9 mouse cellular contexts compared by ENCODE assay signal in genomic region chr3:85174542-85175469, GRCm38 (mm10).
DNase-seq lines count a peak whose midpoint lies in the region; ATAC-seq and TF ChIP-seq lines count a peak whose summit lies in the region.
"Had no signal": no experiment of that assay in that cellular context is flagged by ENCODE, and none has a peak within 500 bp of the region (broad histone marks: within the 10 kb centered on the region; RNA-seq: fewer than 3 reads in every experiment).

No protein-coding gene starts in this region.

- H3K4me3 ChIP-seq in heart, embryonic 14.5 days (ENCODE audit: control insufficient read depth in 1 of 2, insufficient read depth in 1 of 2, low read depth in 1 of 2, low read length in 2 of 2), result no peak overlapping the region
- H3K4me3 ChIP-seq in heart, adult 2 months, result no peak overlapping the region
- no peak overlapping the region for H3K4me3 ChIP-seq in limb, embryonic 12.5 days (replicated peaks)
- H3K4me3 ChIP-seq in forebrain, embryonic 15.5 days, result no peak overlapping the region

- intact Hi-C loops in heart, adult 2 months (cut with DNase I), result no loop called here

- TF ChIP-seq CTCF in heart, adult 2 months (IDR thresholded peaks at IDR 0.05), result no peak
- TF ChIP-seq CTCF in brain, embryonic 14.5 days (IDR thresholded peaks at IDR 0.05; ENCODE audit: borderline replicate concordance, extremely low read depth, insufficient read depth, insufficient read length), result no peak

- 57% methylated on average over 28 of the region's 28 CpGs for WGBS in heart, embryonic 14.5 days
- 54% methylated on average over 28 of the region's 28 CpGs for WGBS in heart, adult 2 months
- WGBS in limb, embryonic 12.5 days, result 60% methylated on average over 28 of the region's 28 CpGs
- WGBS in forebrain, embryonic 15.5 days, result 74% methylated on average over 28 of the region's 28 CpGs

- DNase-seq in heart, adult 2 months, result no peak
- DNase-seq in brain, embryonic 14.5 days (ENCODE audit: low read depth), result peak; percentile 19
- peak; percentile 39 for DNase-seq in kidney, adult 18-20 months
- DNase-seq in spleen, postnatal 36 days (ENCODE audit: low spot score in 2 of 2), result no peak
- DNase-seq in adrenal gland, adult 2 months, result no peak

- H3K9me3 ChIP-seq in heart, embryonic 14.5 days (ENCODE audit: control insufficient read depth, low read length), result 0 out of 2 replicates have a peak, but pooled peaks cover 2% of the 10 kb centered on the region
- no peaks in the 10 kb centered on the region for H3K9me3 ChIP-seq in limb, embryonic 12.5 days
- H3K9me3 ChIP-seq in forebrain, embryonic 15.5 days, result no peaks in the 10 kb centered on the region

- H3K36me3 ChIP-seq in heart, embryonic 14.5 days (ENCODE audit: control insufficient read depth, insufficient read depth, low read length), result no peaks in the 10 kb centered on the region
- H3K36me3 ChIP-seq in heart, adult 2 months (ENCODE audit: control insufficient read depth, insufficient read depth, low read length), result no peaks in the 10 kb centered on the region
- no peaks in the 10 kb centered on the region for H3K36me3 ChIP-seq in limb, embryonic 12.5 days
- no peaks in the 10 kb centered on the region for H3K36me3 ChIP-seq in forebrain, embryonic 15.5 days

- ATAC-seq in heart, embryonic 14.5 days (ENCODE audit: insufficient number of reproducible peaks, insufficient read depth, low FRiP score, low read depth), result no peak
- ATAC-seq in limb, embryonic 12.5 days (ENCODE audit: insufficient number of reproducible peaks, insufficient read depth, low FRiP score, low TSS enrichment, low read depth), result peak; percentile 61; the same call in 1 of the 2 replicates
- no peak for ATAC-seq in forebrain, embryonic 15.5 days (replicated peaks)
- ATAC-seq: inflammation-experienced regulatory T-cells, adult 6 months had no signal

- H3K27me3 ChIP-seq in heart, embryonic 14.5 days (ENCODE audit: control insufficient read depth, insufficient read depth, low read length), result no peaks in the 10 kb centered on the region
- no peaks in the 10 kb centered on the region for H3K27me3 ChIP-seq in heart, adult 2 months (ENCODE audit: control insufficient read depth, insufficient read depth, low read length)
- no peaks in the 10 kb centered on the region for H3K27me3 ChIP-seq in limb, embryonic 12.5 days
- no peaks in the 10 kb centered on the region for H3K27me3 ChIP-seq in forebrain, embryonic 15.5 days

- TF ChIP-seq POLR2A in heart, adult 2 months (IDR thresholded peaks at IDR 0.05; ENCODE audit: insufficient read depth, low read depth, low read length), result no peak
- no peak for TF ChIP-seq POLR2A in brain, embryonic 14.5 days (IDR thresholded peaks at IDR 0.05; ENCODE audit: borderline replicate concordance, extremely low read depth, insufficient read depth, insufficient read length, poor library complexity, severe bottlenecking)

- H3K79me2 ChIP-seq in heart, adult 2 months (replicated peaks; ENCODE audit: control insufficient read depth, insufficient read depth, low read length), result no peaks in the 10 kb centered on the region

- H3K4me2 ChIP-seq in heart, embryonic 14.5 days (ENCODE audit: low read length), result peak overlapping the region; percentile 19
- peak overlapping the region; percentile 13; the same call in 1 of the 2 replicates for H3K4me2 ChIP-seq in limb, embryonic 12.5 days
- H3K4me2 ChIP-seq in forebrain, embryonic 15.5 days (replicated peaks), result no peak overlapping the region

- peaks cover 9 to 13% of the 10 kb centered on the region in 2 experiments for H3K4me1 ChIP-seq in heart, embryonic 14.5 days (ENCODE audit: control insufficient read depth in 2 of 2, insufficient read depth in 2 of 2, low read length in 2 of 2)
- H3K4me1 ChIP-seq in heart, adult 2 months (ENCODE audit: control insufficient read depth, insufficient read depth, low read length), result no peaks in the 10 kb centered on the region
- peaks cover 32% of the 10 kb centered on the region for H3K4me1 ChIP-seq in limb, embryonic 12.5 days (replicated peaks)
- H3K4me1 ChIP-seq in forebrain, embryonic 15.5 days, result no peaks in the 10 kb centered on the region

- no peak overlapping the region for H3K27ac ChIP-seq in heart, embryonic 14.5 days (replicated peaks in 1 of 2; ENCODE audit: control insufficient read depth in 1 of 2, insufficient read depth in 1 of 2, low read depth in 2 of 2, low read length in 2 of 2)
- no peak overlapping the region for H3K27ac ChIP-seq in heart, adult 2 months
- H3K27ac ChIP-seq in limb, embryonic 12.5 days, result no peak overlapping the region; the same call in 1 of the 2 replicates
- H3K27ac ChIP-seq in forebrain, embryonic 15.5 days (replicated peaks), result no peak overlapping the region

- H3K9ac ChIP-seq in heart, embryonic 14.5 days (ENCODE audit: low read length), result no peak overlapping the region
- no peak overlapping the region for H3K9ac ChIP-seq in heart, adult 2 months (ENCODE audit: low read depth, low read length)
- H3K9ac ChIP-seq in limb, embryonic 12.5 days (replicated peaks), result no peak overlapping the region
- no peak overlapping the region for H3K9ac ChIP-seq in forebrain, embryonic 15.5 days (replicated peaks)

- TF ChIP-seq EP300 in heart, adult 2 months (IDR thresholded peaks at IDR 0.05; ENCODE audit: insufficient read depth, low read depth, low read length), result no peak

Comparison
In these comparisons a context has a peak if more than half of its experiments do, and no peak if none do; other contexts are left out.
1. DNase-seq: peak in brain, embryonic 14.5 days (single experiment) and kidney, adult 18-20 months (single experiment); none in heart, adult 2 months (0 of 2), spleen, postnatal 36 days (0 of 2) and adrenal gland, adult 2 months (single experiment).